Mouse (Mus musculus): ENCODE results near the gene Igsf21.

Gene Igsf21

DNA sequence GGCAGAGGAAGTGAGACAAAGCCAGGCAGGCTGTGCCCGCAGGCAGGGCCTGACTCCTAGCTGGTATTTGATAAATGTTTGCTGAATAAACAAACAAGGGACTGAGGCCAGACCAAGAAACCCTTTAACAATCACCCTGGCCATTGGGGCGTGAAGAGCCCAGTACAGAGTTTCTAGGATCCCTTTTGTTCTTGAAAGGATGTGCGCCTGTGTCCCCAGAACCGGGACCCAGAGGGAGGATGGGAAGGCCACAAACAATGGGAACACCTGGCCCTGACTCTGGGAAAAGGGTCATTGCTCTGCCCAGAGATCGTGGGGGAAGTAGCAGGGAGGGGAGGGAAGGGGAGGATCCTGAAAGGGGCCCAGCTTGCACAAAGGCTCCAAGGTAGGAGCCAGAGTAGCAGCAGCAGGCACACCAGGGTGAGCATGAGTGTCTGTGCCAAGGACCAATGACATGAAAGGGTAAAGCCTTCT is 269.2 kb downstream of the Igsf21 start:
- in situ Hi-C loops (cut with MboI): no loop called here
